Mouse (Mus musculus): ENCODE data around the gene Phf5a. TPM values are rescaled to one million over a fixed set of nuclear protein-coding genes. Genes with fewer than 3 reads are reported as not detected.

Gene Phf5a
- polyA plus RNA-seq, 1 experiment: 172 TPM

- Histone ChIP-seq H3K27me3 (ENCODE audit: control insufficient read depth, insufficient read depth, low read length, poor library complexity, severe bottlenecking) (no peaks in the 10 kb centered on the region), H3K36me3 (ENCODE audit: control insufficient read depth, insufficient read depth, low read length, poor library complexity, severe bottlenecking) (no peaks in the 10 kb centered on the region), H3K9me3 (replicated peaks; ENCODE audit: control insufficient read depth, insufficient read depth, low read length, poor library complexity, severe bottlenecking) (no peaks in the 10 kb centered on the region), H3K4me3 (ENCODE audit: low read depth, low read length) (peak overlapping the region; percentile 76), H3K4me1 (ENCODE audit: control insufficient read depth, insufficient read depth, low read length) (no peaks in the 10 kb centered on the region), H3K9ac (ENCODE audit: low read depth, poor library complexity, severe bottlenecking) (peak overlapping the region; percentile 67), H3K27ac (ENCODE audit: insufficient read depth, low read length) (no peak overlapping the region)
- TF ChIP-seq EP300 (IDR thresholded peaks at IDR 0.05; ENCODE audit: insufficient read depth, low read depth, low read length) (no peak), POLR2A (IDR thresholded peaks at IDR 0.05; ENCODE audit: insufficient read depth, low read length) (no peak), CTCF (IDR thresholded peaks at IDR 0.05; ENCODE audit: low read depth, low read length) (no peak)
Measured at GRCm38 (mm10) chr15:81856030-81856790, 15.5 kb downstream of the Phf5a start.

GRCm38 (mm10) chr15:81853081-81853480, 18.6 kb downstream of the Phf5a start:
- Histone ChIP-seq H3K9ac (ENCODE audit: low read depth, poor library complexity, severe bottlenecking) (no peak overlapping the region), H3K27me3 (ENCODE audit: control insufficient read depth, insufficient read depth, low read length, poor library complexity, severe bottlenecking) (no peaks in the 10 kb centered on the region), H3K4me1 (ENCODE audit: control insufficient read depth, insufficient read depth, low read length) (peaks cover 2% of the 10 kb centered on the region), H3K36me3 (ENCODE audit: control insufficient read depth, insufficient read depth, low read length, poor library complexity, severe bottlenecking) (peaks cover 7% of the 10 kb centered on the region; the same call in 1 of the 2 replicates), H3K4me3 (ENCODE audit: low read depth, low read length) (no peak overlapping the region), H3K27ac (ENCODE audit: insufficient read depth, low read length) (no peak overlapping the region), H3K9me3 (replicated peaks; ENCODE audit: control insufficient read depth, insufficient read depth, low read length, poor library complexity, severe bottlenecking) (no peaks in the 10 kb centered on the region)
- no peak for TF ChIP-seq EP300 (IDR thresholded peaks at IDR 0.05; ENCODE audit: insufficient read depth, low read depth, low read length)
- TF ChIP-seq CTCF (IDR thresholded peaks at IDR 0.05; ENCODE audit: low read depth, low read length): no peak
- no peak for TF ChIP-seq POLR2A (IDR thresholded peaks at IDR 0.05; ENCODE audit: insufficient read depth, low read length)

GRCm38 (mm10) chr15:81852411-81853000, 19.2 kb downstream of the Phf5a start:
- TF ChIP-seq POLR2A (IDR thresholded peaks at IDR 0.05; ENCODE audit: insufficient read depth, low read length): no peak
- no peak for TF ChIP-seq EP300 (IDR thresholded peaks at IDR 0.05; ENCODE audit: insufficient read depth, low read depth, low read length)
- TF ChIP-seq CTCF (IDR thresholded peaks at IDR 0.05; ENCODE audit: low read depth, low read length): no peak
- H3K27ac ChIP-seq (ENCODE audit: insufficient read depth, low read length): no peak overlapping the region
- H3K9me3 ChIP-seq (replicated peaks; ENCODE audit: control insufficient read depth, insufficient read depth, low read length, poor library complexity, severe bottlenecking): no peaks in the 10 kb centered on the region
- H3K9ac ChIP-seq (ENCODE audit: low read depth, poor library complexity, severe bottlenecking): no peak overlapping the region
- H3K36me3 ChIP-seq (ENCODE audit: control insufficient read depth, insufficient read depth, low read length, poor library complexity, severe bottlenecking): peaks cover 7% of the 10 kb centered on the region; the same call in 1 of the 2 replicates
- no peaks in the 10 kb centered on the region for H3K27me3 ChIP-seq (ENCODE audit: control insufficient read depth, insufficient read depth, low read length, poor library complexity, severe bottlenecking)
- peaks cover 2% of the 10 kb centered on the region for H3K4me1 ChIP-seq (ENCODE audit: control insufficient read depth, insufficient read depth, low read length)
- no peak overlapping the region for H3K4me3 ChIP-seq (ENCODE audit: low read depth, low read length)

GRCm38 (mm10) chr15:81851375-81851774, 20.3 kb downstream of the Phf5a start:
- Histone ChIP-seq H3K36me3 (ENCODE audit: control insufficient read depth, insufficient read depth, low read length, poor library complexity, severe bottlenecking) (peaks cover 7% of the 10 kb centered on the region; the same call in 1 of the 2 replicates), H3K4me3 (ENCODE audit: low read depth, low read length) (no peak overlapping the region), H3K9me3 (replicated peaks; ENCODE audit: control insufficient read depth, insufficient read depth, low read length, poor library complexity, severe bottlenecking) (no peaks in the 10 kb centered on the region), H3K27me3 (ENCODE audit: control insufficient read depth, insufficient read depth, low read length, poor library complexity, severe bottlenecking) (no peaks in the 10 kb centered on the region), H3K9ac (ENCODE audit: low read depth, poor library complexity, severe bottlenecking) (no peak overlapping the region), H3K4me1 (ENCODE audit: control insufficient read depth, insufficient read depth, low read length) (peaks cover 2% of the 10 kb centered on the region), H3K27ac (ENCODE audit: insufficient read depth, low read length) (no peak overlapping the region)
- TF ChIP-seq CTCF (IDR thresholded peaks at IDR 0.05; ENCODE audit: low read depth, low read length) (no peak), EP300 (IDR thresholded peaks at IDR 0.05; ENCODE audit: insufficient read depth, low read depth, low read length) (no peak), POLR2A (IDR thresholded peaks at IDR 0.05; ENCODE audit: insufficient read depth, low read length) (no peak)

GRCm38 (mm10) chr15:81850718-81851117, 21.0 kb downstream of the Phf5a start:
- 0 out of 2 replicates have a peak overlapping the region, but pooled peaks have one; percentile 6 for H3K4me3 ChIP-seq (ENCODE audit: low read depth, low read length)
- peaks cover 6% of the 10 kb centered on the region for H3K4me1 ChIP-seq (ENCODE audit: control insufficient read depth, insufficient read depth, low read length)
- no peaks in the 10 kb centered on the region for H3K9me3 ChIP-seq (replicated peaks; ENCODE audit: control insufficient read depth, insufficient read depth, low read length, poor library complexity, severe bottlenecking)
- H3K27ac ChIP-seq (ENCODE audit: insufficient read depth, low read length): no peak overlapping the region
- peaks cover 7% of the 10 kb centered on the region; the same call in 1 of the 2 replicates for H3K36me3 ChIP-seq (ENCODE audit: control insufficient read depth, insufficient read depth, low read length, poor library complexity, severe bottlenecking)
- no peak overlapping the region for H3K9ac ChIP-seq (ENCODE audit: low read depth, poor library complexity, severe bottlenecking)
- no peaks in the 10 kb centered on the region for H3K27me3 ChIP-seq (ENCODE audit: control insufficient read depth, insufficient read depth, low read length, poor library complexity, severe bottlenecking)
- no peak for TF ChIP-seq EP300 (IDR thresholded peaks at IDR 0.05; ENCODE audit: insufficient read depth, low read depth, low read length)
- TF ChIP-seq POLR2A (IDR thresholded peaks at IDR 0.05; ENCODE audit: insufficient read depth, low read length): no peak

GRCm38 (mm10) chr15:81849104-81849503, 22.6 kb downstream of the Phf5a start:
- no peaks in the 10 kb centered on the region for H3K9me3 ChIP-seq (replicated peaks; ENCODE audit: control insufficient read depth, insufficient read depth, low read length, poor library complexity, severe bottlenecking)
- H3K27me3 ChIP-seq (ENCODE audit: control insufficient read depth, insufficient read depth, low read length, poor library complexity, severe bottlenecking): no peaks in the 10 kb centered on the region
- H3K9ac ChIP-seq (ENCODE audit: low read depth, poor library complexity, severe bottlenecking): no peak overlapping the region
- TF ChIP-seq POLR2A (IDR thresholded peaks at IDR 0.05; ENCODE audit: insufficient read depth, low read length): no peak
- TF ChIP-seq CTCF (IDR thresholded peaks at IDR 0.05; ENCODE audit: low read depth, low read length): no peak
- TF ChIP-seq EP300 (IDR thresholded peaks at IDR 0.05; ENCODE audit: insufficient read depth, low read depth, low read length): no peak
- H3K4me1 ChIP-seq (ENCODE audit: control insufficient read depth, insufficient read depth, low read length): peaks cover 7% of the 10 kb centered on the region
- H3K4me3 ChIP-seq (ENCODE audit: low read depth, low read length): no peak overlapping the region
- no peak overlapping the region for H3K27ac ChIP-seq (ENCODE audit: insufficient read depth, low read length)
- H3K36me3 ChIP-seq (ENCODE audit: control insufficient read depth, insufficient read depth, low read length, poor library complexity, severe bottlenecking): peaks cover 7% of the 10 kb centered on the region; the same call in 1 of the 2 replicates
